Mouse (Mus musculus): ENCODE measurements at regions not wholly inside any gene's neighbourhood (a gene's known extent, or its start where the extent isn't known, plus 50 kb on each side); places are given as distances from the start of the nearest gene placed in this dataset.

DNA sequence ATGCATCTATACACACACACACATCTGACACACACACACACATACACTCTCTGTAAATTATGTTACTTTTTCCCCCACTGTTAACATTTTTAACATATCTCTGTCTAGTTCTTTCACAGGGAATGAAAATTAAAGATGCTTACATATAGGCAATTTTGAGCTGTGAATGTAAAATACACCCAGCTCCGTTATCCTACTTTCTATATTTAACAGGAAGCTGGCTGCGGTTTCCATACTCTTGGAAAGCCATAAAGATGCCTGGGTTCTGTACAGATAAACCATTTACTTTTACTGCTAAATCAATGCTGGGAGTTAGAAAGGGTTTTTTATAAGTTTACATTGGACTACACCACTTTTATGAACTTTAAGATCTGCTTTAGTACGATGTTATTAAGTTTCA is 511.7 kb downstream of the Plekhb2 start:
- TF ChIP-seq CTCF (IDR thresholded peaks at IDR 0.05; ENCODE audit: extremely low read depth, insufficient read depth, low read length) (no peak), POLR2A (IDR thresholded peaks at IDR 0.05; ENCODE audit: extremely low read depth, insufficient read depth, low read length) (no peak)
